Mouse (Mus musculus) heart, embryonic 11.5 days (tissue): ENCODE results near the gene Paqr8. TPM values are rescaled to one million over a fixed set of nuclear protein-coding genes. Genes with fewer than 3 reads are reported as not detected.

Experiments used
- ATAC-seq: fragments of 200-750 bp; cut with Nextera tagmentation; replicated peaks from 2 replicates; pipeline ENCODE4 v1.8.0; 2017; ENCODE audit warnings: moderate library complexity; ENCODE audit not compliant: insufficient number of reproducible peaks, low FRiP score, low TSS enrichment
- H3K27ac ChIP-seq: fragments of 300-500 bp; sonication (generic); 2 replicates; pipeline ENCODE4 v1.5.1; 2014; ENCODE audit warnings: mild to moderate bottlenecking, low read depth, low read length
- H3K27me3 ChIP-seq: fragments of 300-500 bp; sonication (generic); 2 replicates; pipeline ENCODE4 v1.6.1; 2014; ENCODE audit warnings: mild to moderate bottlenecking, low read length, mixed read lengths; ENCODE audit not compliant: control insufficient read depth, insufficient read depth
- H3K36me3 ChIP-seq: fragments of 300-500 bp; sonication (generic); 2 replicates; pipeline ENCODE4 v1.6.1; 2014; ENCODE audit warnings: mild to moderate bottlenecking, low read length, moderate library complexity, mixed read lengths; ENCODE audit not compliant: control insufficient read depth, insufficient read depth
- H3K4me1 ChIP-seq: fragments of 300-500 bp; sonication (generic); 2 replicates; pipeline ENCODE4 v1.6.1; 2014; ENCODE audit warnings: low read length; ENCODE audit not compliant: control insufficient read depth, insufficient read depth
- H3K4me2 ChIP-seq: fragments of 300-500 bp; sonication (generic); 2 replicates; pipeline ENCODE4 v1.6.1; 2014; ENCODE audit warnings: mild to moderate bottlenecking, moderate library complexity
- H3K4me3 ChIP-seq: fragments of 300-500 bp; sonication (generic); 2 replicates; pipeline ENCODE4 v1.5.1; 2014; ENCODE audit warnings: low read depth, low read length
- H3K9ac ChIP-seq: fragments of 300-500 bp; sonication (generic); 2 replicates; pipeline ENCODE4 v1.6.1; 2014; ENCODE audit warnings: mild to moderate bottlenecking, low read depth, low read length, moderate library complexity
- H3K9me3 ChIP-seq: fragments of 300-500 bp; sonication (generic); replicated peaks from 2 replicates; pipeline ENCODE4 v1.6.1; 2016; ENCODE audit warnings: low read length; ENCODE audit not compliant: control insufficient read depth
- WGBS: fragments of 180-500 bp; shearing (Covaris S2); extraction: QIAGEN DNeasy Blood & Tissue Kit; methylation state at CpG from one replicate; pipeline ENCODE4 v1.1.7; 2014; ENCODE audit not compliant: insufficient replicate concordance; 5-methylcytosine and 5-hydroxymethylcytosine counted together
- polyA plus RNA-seq: library from polyadenylated mRNA; unstranded; fragments of >200 nt; fragmentation: Nextera tagmentation; extraction: Ambion mirVana; gene quantifications from 2 replicates; pipeline ENCODE4 v1.2.1, GENCODE M21; 2014

Gene Paqr8
- polyA plus RNA-seq, 1 experiment from 2014 or later = 3.0 TPM

- no peak for ATAC-seq
- Histone ChIP-seq H3K4me3 (no peak overlapping the region), H3K9ac (no peak overlapping the region), H3K4me1 (no peaks in the 10 kb centered on the region), H3K4me2 (no peak overlapping the region), H3K36me3 (no peaks in the 10 kb centered on the region), H3K9me3 (no peaks in the 10 kb centered on the region), H3K27me3 (no peaks in the 10 kb centered on the region), H3K27ac (no peak overlapping the region)
- WGBS = 68% methylated on average over 2 of the region's 2 CpGs
Observed at GRCm38 (mm10) chr1:20969642-20970041, 79.2 kb downstream of the Paqr8 start.

GRCm38 (mm10) chr1:20973389-20973788, 83.0 kb downstream of the Paqr8 start:
- Histone ChIP-seq H3K27ac (no peak overlapping the region), H3K4me1 (no peaks in the 10 kb centered on the region), H3K4me3 (no peak overlapping the region), H3K9ac (no peak overlapping the region), H3K9me3 (no peaks in the 10 kb centered on the region), H3K4me2 (no peak overlapping the region), H3K36me3 (no peaks in the 10 kb centered on the region), H3K27me3 (no peaks in the 10 kb centered on the region)
- WGBS = 81% methylated on average over 6 of the region's 6 CpGs
- ATAC-seq = no peak

GRCm38 (mm10) chr1:20974341-20975135, 84.1 kb downstream of the Paqr8 start:
- Histone ChIP-seq H3K27ac (no peak overlapping the region), H3K9ac (no peak overlapping the region), H3K4me3 (no peak overlapping the region), H3K4me2 (no peak overlapping the region), H3K4me1 (no peaks in the 10 kb centered on the region), H3K36me3 (no peaks in the 10 kb centered on the region), H3K9me3 (no peaks in the 10 kb centered on the region), H3K27me3 (no peaks in the 10 kb centered on the region)
- no peak for ATAC-seq
- 70% methylated on average over 9 of the region's 9 CpGs for WGBS

GRCm38 (mm10) chr1:20980553-20980952, 90.1 kb downstream of the Paqr8 start:
- H3K4me1 ChIP-seq = no peaks in the 10 kb centered on the region
- H3K4me3 ChIP-seq = no peak overlapping the region
- no peak overlapping the region for H3K27ac ChIP-seq
- no peak overlapping the region for H3K9ac ChIP-seq
- 69% methylated on average over 1 of the region's 1 CpGs for WGBS
- no peak overlapping the region for H3K4me2 ChIP-seq
- H3K27me3 ChIP-seq = no peaks in the 10 kb centered on the region
- no peak for ATAC-seq
- no peaks in the 10 kb centered on the region for H3K36me3 ChIP-seq
- no peaks in the 10 kb centered on the region for H3K9me3 ChIP-seq

GRCm38 (mm10) chr1:20981764-20982163, 91.4 kb downstream of the Paqr8 start:
- no peak for ATAC-seq
- Histone ChIP-seq H3K4me2 (no peak overlapping the region), H3K27me3 (no peaks in the 10 kb centered on the region), H3K4me1 (no peaks in the 10 kb centered on the region), H3K27ac (no peak overlapping the region), H3K9ac (no peak overlapping the region), H3K4me3 (no peak overlapping the region), H3K9me3 (no peaks in the 10 kb centered on the region), H3K36me3 (no peaks in the 10 kb centered on the region)
- WGBS = 83% methylated on average over 6 of the region's 6 CpGs

GRCm38 (mm10) chr1:20984103-20984502, 93.7 kb downstream of the Paqr8 start:
- Histone ChIP-seq H3K9me3 (no peaks in the 10 kb centered on the region), H3K9ac (no peak overlapping the region), H3K4me1 (no peaks in the 10 kb centered on the region), H3K27ac (no peak overlapping the region), H3K27me3 (no peaks in the 10 kb centered on the region), H3K36me3 (no peaks in the 10 kb centered on the region), H3K4me2 (no peak overlapping the region), H3K4me3 (no peak overlapping the region)
- 77% methylated on average over 2 of the region's 2 CpGs for WGBS
- ATAC-seq = no peak

- no peak for ATAC-seq
Observed at GRCm38 (mm10) chr1:20984582-20984981, 94.2 kb downstream of the Paqr8 start.

GRCm38 (mm10) chr1:20986378-20987056, 96.1 kb downstream of the Paqr8 start:
- Histone ChIP-seq H3K27me3 (no peaks in the 10 kb centered on the region), H3K27ac (no peak overlapping the region), H3K4me3 (no peak overlapping the region), H3K4me1 (no peaks in the 10 kb centered on the region), H3K36me3 (no peaks in the 10 kb centered on the region), H3K4me2 (no peak overlapping the region), H3K9me3 (no peaks in the 10 kb centered on the region), H3K9ac (no peak overlapping the region)
- 56% methylated on average over 10 of the region's 10 CpGs for WGBS
- no peak for ATAC-seq

More at GRCm38 (mm10) chr1:20984582-20984981, 94.2 kb downstream of the Paqr8 start:
- H3K9me3 ChIP-seq = no peaks in the 10 kb centered on the region
- no peaks in the 10 kb centered on the region for H3K4me1 ChIP-seq
- H3K4me3 ChIP-seq = no peak overlapping the region
- H3K36me3 ChIP-seq = no peaks in the 10 kb centered on the region
- H3K9ac ChIP-seq = no peak overlapping the region
- H3K27me3 ChIP-seq = no peaks in the 10 kb centered on the region
- H3K27ac ChIP-seq = no peak overlapping the region
- 73% methylated on average over 4 of the region's 4 CpGs for WGBS
- H3K4me2 ChIP-seq = no peak overlapping the region
